Mouse (Mus musculus): ENCODE results near the gene Ttpal. TPM values are rescaled to one million over a fixed set of nuclear protein-coding genes. Genes with fewer than 3 reads are reported as not detected.

Gene Ttpal
- total RNA-seq, 4 experiments from 2014 or later: 7.4 to 15.0 (median 11.4) TPM

- no peak for DNase-seq (ENCODE audit: low spot score)
Observed at GRCm38 (mm10) chr2:163592084-163592483, 10.0 kb upstream of the Ttpal start.

- DNase-seq (ENCODE audit: low spot score): no peak
Observed at GRCm38 (mm10) chr2:163593636-163594282, 8.4 kb upstream of the Ttpal start.

- peak; percentile 73 for DNase-seq (ENCODE audit: low spot score)
Observed at GRCm38 (mm10) chr2:163595119-163595518, 7.0 kb upstream of the Ttpal start.

- DNase-seq (ENCODE audit: low spot score): peak; percentile 97
Observed at GRCm38 (mm10) chr2:163596057-163596872, 5.8 kb upstream of the Ttpal start.

- no peak for DNase-seq (ENCODE audit: low spot score)
Observed at GRCm38 (mm10) chr2:163596873-163597155, 5.3 kb upstream of the Ttpal start.

- no peak for DNase-seq (ENCODE audit: low spot score)
Observed at GRCm38 (mm10) chr2:163597661-163598060, 4.5 kb upstream of the Ttpal start.

GRCm38 (mm10) chr2:163599226-163599625, 2.9 kb upstream of the Ttpal start:
- DNase-seq (ENCODE audit: low spot score): peak; percentile 70

- no peak for DNase-seq (ENCODE audit: low spot score)
Observed at GRCm38 (mm10) chr2:163601066-163601465, 1.0 kb upstream of the Ttpal start.

- DNase-seq (ENCODE audit: low spot score): no peak
Observed at GRCm38 (mm10) chr2:163601712-163602100, 408 bp upstream of the Ttpal start.

GRCm38 (mm10) chr2:163606161-163606560, 4.0 kb downstream of the Ttpal start:
- DNase-seq (ENCODE audit: low spot score): no peak

- no peak for DNase-seq (ENCODE audit: low spot score)
Observed at GRCm38 (mm10) chr2:163608008-163608407, 5.9 kb downstream of the Ttpal start.

- no peak for DNase-seq (ENCODE audit: low spot score)
Observed at GRCm38 (mm10) chr2:163609281-163609975, 7.3 kb downstream of the Ttpal start.

- DNase-seq (ENCODE audit: low spot score): no peak
Observed at GRCm38 (mm10) chr2:163611176-163611575, 9.1 kb downstream of the Ttpal start.

GRCm38 (mm10) chr2:163613206-163613605, 11.1 kb downstream of the Ttpal start:
- DNase-seq (ENCODE audit: low spot score): no peak

GRCm38 (mm10) chr2:163613990-163614389, 11.9 kb downstream of the Ttpal start:
- DNase-seq (ENCODE audit: low spot score): no peak

GRCm38 (mm10) chr2:163615401-163615800, 13.3 kb downstream of the Ttpal start:
- DNase-seq (ENCODE audit: low spot score): no peak

- no peak for DNase-seq (ENCODE audit: low spot score)
Observed at GRCm38 (mm10) chr2:163615906-163616651, 14.0 kb downstream of the Ttpal start.

- no peak for DNase-seq (ENCODE audit: low spot score)
Observed at GRCm38 (mm10) chr2:163616652-163617227, 14.6 kb downstream of the Ttpal start.

- no peak for DNase-seq (ENCODE audit: low spot score)
Observed at GRCm38 (mm10) chr2:163617232-163617863, 15.2 kb downstream of the Ttpal start.

- DNase-seq (ENCODE audit: low spot score): no peak
Observed at GRCm38 (mm10) chr2:163617874-163618273, 15.8 kb downstream of the Ttpal start.

- DNase-seq (ENCODE audit: low spot score): no peak
Observed at GRCm38 (mm10) chr2:163620451-163620850, 18.3 kb downstream of the Ttpal start.

Data from heart, adult 8-10 months (tissue).